10 mouse cellular contexts compared by ENCODE assay signal in genomic region chr16:18333976-18334375, GRCm38 (mm10). TPM values are rescaled to one million over a fixed set of nuclear protein-coding genes. Genes with fewer than 3 reads are reported as not detected.
DNase-seq lines count a peak whose midpoint lies in the region; ATAC-seq and TF ChIP-seq lines count a peak whose summit lies in the region.
"Had no signal": no experiment of that assay in that cellular context is flagged by ENCODE, and none has a peak within 500 bp of the region (broad histone marks: within the 10 kb centered on the region; RNA-seq: fewer than 3 reads in every experiment).

No protein-coding gene starts in this region.

- TF ChIP-seq EP300 in heart, postnatal 0 days (IDR thresholded peaks at IDR 0.05; ENCODE audit: low read depth), result no peak

- no peak for ATAC-seq in lung, embryonic 14.5 days (ENCODE audit: insufficient read depth)
- peak; percentile 86 for ATAC-seq in heart, postnatal 0 days (ENCODE audit: insufficient read depth, low read depth)

- H3K4me2 ChIP-seq in lung, embryonic 14.5 days, result no peak overlapping the region
- no peak overlapping the region for H3K4me2 ChIP-seq in heart, postnatal 0 days (ENCODE audit: low read depth, low read length)
- H3K4me2 ChIP-seq: heart, embryonic 13.5 days had no signal

- DNase-seq in adrenal gland, adult 2 months, result peak; percentile 68
- DNase-seq in adrenal gland, adult 18-20 months (ENCODE audit: low spot score in 2 of 2), result no peak
- peak; percentile 30 for DNase-seq in lung, embryonic 14.5 days
- no peak for DNase-seq in lung, postnatal 4 days
- peak; percentile 59 for DNase-seq in heart, postnatal 0 days (ENCODE audit: low spot score)
- peak; percentile 46 for DNase-seq in lung, postnatal 36 days
- no peak for DNase-seq in spleen, postnatal 36 days (ENCODE audit: low spot score in 2 of 2)
- no peak for DNase-seq in thymus, postnatal 25 days

- H3K4me1 ChIP-seq in lung, embryonic 14.5 days (ENCODE audit: insufficient read depth), result no peaks in the 10 kb centered on the region
- H3K4me1 ChIP-seq in heart, postnatal 0 days (ENCODE audit: control insufficient read depth, insufficient read depth), result peaks cover 26% of the 10 kb centered on the region
- H3K4me1 ChIP-seq: forebrain, embryonic 10.5 days had no signal

- no peaks in the 10 kb centered on the region for H3K9me3 ChIP-seq in lung, embryonic 14.5 days (ENCODE audit: low read depth, low read length)
- no peaks in the 10 kb centered on the region for H3K9me3 ChIP-seq in heart, postnatal 0 days (replicated peaks; ENCODE audit: control insufficient read depth, low read length)
- H3K9me3 ChIP-seq: forebrain, embryonic 10.5 days; heart, embryonic 13.5 days had no signal

- WGBS in lung, embryonic 14.5 days, result 75% methylated on average over 3 of the region's 3 CpGs
- 54% methylated on average over 3 of the region's 3 CpGs for WGBS in heart, postnatal 0 days

- H3K27ac ChIP-seq in lung, embryonic 14.5 days (ENCODE audit: low read depth), result no peak overlapping the region
- H3K27ac ChIP-seq in heart, postnatal 0 days (ENCODE audit: low read depth), result peak overlapping the region; percentile 67
- H3K27ac ChIP-seq: forebrain, embryonic 10.5 days; heart, embryonic 13.5 days had no signal

- no peak for TF ChIP-seq CTCF in lung, embryonic 14.5 days (IDR thresholded peaks at IDR 0.05; ENCODE audit: low read depth)
- TF ChIP-seq CTCF in heart, postnatal 0 days (IDR thresholded peaks at IDR 0.05; ENCODE audit: low read depth), result no peak

- H3K27me3 ChIP-seq in lung, embryonic 14.5 days (ENCODE audit: insufficient read depth, low read length), result no peaks in the 10 kb centered on the region
- no peaks in the 10 kb centered on the region for H3K27me3 ChIP-seq in heart, postnatal 0 days (ENCODE audit: control insufficient read depth, insufficient read depth, low read length)
- H3K27me3 ChIP-seq: heart, embryonic 13.5 days had no signal

- H3K4me3 ChIP-seq in lung, embryonic 14.5 days (ENCODE audit: low read depth, low read length), result no peak overlapping the region
- H3K4me3 ChIP-seq in heart, postnatal 0 days (ENCODE audit: low read depth, low read length), result no peak overlapping the region
- H3K4me3 ChIP-seq: forebrain, embryonic 10.5 days; heart, embryonic 13.5 days had no signal

- H3K9ac ChIP-seq in lung, embryonic 14.5 days, result no peak overlapping the region
- no peak overlapping the region for H3K9ac ChIP-seq in heart, postnatal 0 days (replicated peaks; ENCODE audit: low read depth, low read length)
- H3K9ac ChIP-seq: heart, embryonic 13.5 days had no signal

- no peaks in the 10 kb centered on the region for H3K36me3 ChIP-seq in lung, embryonic 14.5 days (ENCODE audit: insufficient read depth)
- H3K36me3 ChIP-seq in heart, postnatal 0 days (replicated peaks; ENCODE audit: control insufficient read depth, insufficient read depth, low read length), result 0 out of 2 replicates have a peak, but pooled peaks cover 6% of the 10 kb centered on the region

RNA-seq across cellular contexts. Expression of gene Tango2, which starts 13.9 kb away (rescaled TPM):
- 10 to 100 TPM; 36.1 to 37.1 TPM for total RNA-seq in adrenal gland, adult 2 months (2021)
- polyA plus RNA-seq in adrenal gland, adult 2 months (2012; rRNA removed), result 40.6 and 51.1 TPM in 2 replicates
- 10 to 100 TPM; 24.2 to 31.3 TPM for total RNA-seq in adrenal gland, adult 18-20 months (2021)
- 23.6 and 27.2 TPM in 2 replicates for polyA plus RNA-seq in lung, embryonic 14.5 days (2014; fragmentation: Nextera tagmentation; extraction: Ambion mirVana)
- 55.3 and 56.9 TPM in 2 replicates for total RNA-seq in heart, postnatal 0 days (2014; rRNA removed; ENCODE audit: low replicate concordance)
- polyA plus RNA-seq in heart, postnatal 0 days (2015; fragmentation: Nextera tagmentation; extraction: Ambion mirVana), result 65.8 and 69.0 TPM in 2 replicates

RNA-seq across cellular contexts. Expression of gene Arvcf, which starts 14.0 kb away (rescaled TPM):
- total RNA-seq in adrenal gland, adult 2 months (2021), result 10 to 100 TPM; 33.4 to 48.9 TPM
- polyA plus RNA-seq in adrenal gland, adult 2 months (2012; rRNA removed), result 54.2 and 59.1 TPM in 2 replicates
- 10 to 100 TPM; 26.6 to 27.5 TPM for total RNA-seq in adrenal gland, adult 18-20 months (2021)
- polyA plus RNA-seq in lung, embryonic 14.5 days (2014; fragmentation: Nextera tagmentation; extraction: Ambion mirVana), result 25.7 and 30.8 TPM in 2 replicates
- total RNA-seq in heart, postnatal 0 days (2014; rRNA removed; ENCODE audit: low replicate concordance), result 62.1 and 95.5 TPM in 2 replicates
- 22.5 and 22.6 TPM in 2 replicates for polyA plus RNA-seq in heart, postnatal 0 days (2015; fragmentation: Nextera tagmentation; extraction: Ambion mirVana)

RNA-seq across cellular contexts. Expression of gene Dgcr8, which starts 44.9 kb away (rescaled TPM):
- total RNA-seq in adrenal gland, adult 2 months (2021), result 10 to 100 TPM; 23.3 to 27.3 TPM
- polyA plus RNA-seq in adrenal gland, adult 2 months (2012; rRNA removed), result 12.3 and 20.6 TPM in 2 replicates
- 10 to 100 TPM; 19.4 to 27.3 TPM for total RNA-seq in adrenal gland, adult 18-20 months (2021)
- 42.2 and 44.4 TPM in 2 replicates for polyA plus RNA-seq in lung, embryonic 14.5 days (2014; fragmentation: Nextera tagmentation; extraction: Ambion mirVana)
- total RNA-seq in heart, postnatal 0 days (2014; rRNA removed; ENCODE audit: low replicate concordance), result 23.4 and 23.5 TPM in 2 replicates
- 8.9 and 9.6 TPM in 2 replicates for polyA plus RNA-seq in heart, postnatal 0 days (2015; fragmentation: Nextera tagmentation; extraction: Ambion mirVana)

Comparison
In these comparisons a context has a peak if more than half of its experiments do, and no peak if none do; other contexts are left out.
1. DNase-seq: peak in adrenal gland, adult 2 months (single experiment), lung, embryonic 14.5 days (single experiment), heart, postnatal 0 days (single experiment) and lung, postnatal 36 days (single experiment); none in adrenal gland, adult 18-20 months (0 of 2), lung, postnatal 4 days (0 of 2), spleen, postnatal 36 days (0 of 2) and thymus, postnatal 25 days (single experiment).